Mouse (Mus musculus): ENCODE results near the gene Ildr1.

Gene Ildr1

DNA sequence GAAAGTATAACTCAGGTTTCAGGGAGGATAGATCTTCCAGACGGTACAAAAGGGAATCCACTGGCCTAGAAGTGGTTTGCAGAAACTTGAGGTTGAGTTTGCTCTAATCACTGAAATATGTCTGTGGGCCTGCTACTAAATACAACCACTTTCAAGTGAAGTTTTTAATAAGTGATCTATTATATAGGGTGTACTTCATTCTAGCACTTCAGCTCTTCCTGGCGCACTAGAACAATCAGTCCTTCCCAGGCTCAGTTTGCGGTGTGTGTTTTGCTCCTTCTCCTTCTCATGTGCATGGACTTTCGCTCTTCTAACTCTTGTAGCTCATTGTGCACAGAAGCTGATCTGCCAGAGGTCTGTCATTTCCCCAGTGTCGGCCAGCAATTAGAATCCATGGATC, 79.2 kb downstream of the Ildr1 start:
- DNase-seq, result no peak

DNA sequence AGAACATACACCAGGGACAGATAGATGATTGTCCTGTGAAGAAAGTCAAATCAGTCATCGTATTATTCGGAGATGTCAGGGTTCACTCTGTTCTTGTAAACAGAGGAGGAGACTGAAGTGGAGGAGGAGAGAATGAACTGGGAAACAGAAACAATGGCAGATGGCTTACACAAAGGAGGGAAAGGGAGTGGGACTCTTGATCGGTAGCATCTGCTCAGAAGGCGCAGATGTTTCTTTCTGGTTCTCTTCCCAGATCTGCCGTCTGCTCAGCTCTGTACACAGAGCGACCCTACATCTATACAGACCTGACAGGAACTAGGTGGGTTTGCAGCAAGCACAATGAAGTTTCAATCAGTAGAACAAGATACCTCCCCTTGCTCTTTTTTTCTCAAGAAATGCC, 81.9 kb downstream of the Ildr1 start:
- DNase-seq, result peak; percentile 23 to 37

All from cerebellum, postnatal 14 days (tissue).